Mouse (Mus musculus) spleen, adult 18-20 months (tissue): ENCODE results near the gene Matn1.

Experiments
- DNase-seq, 2 experiments: peaks; one replicate each; pipeline ENCODE4 v3.0.0; 2022; ENCODE audit warnings: mixed read lengths in 2 of 2

The Matn1 gene

GRCm38 (mm10) chr4:130918805-130919749 lies 25.1 kb upstream of the Matn1 start:
- no peak for DNase-seq

- DNase-seq, result no peak
Measured at GRCm38 (mm10) chr4:130919750-130920356, 24.3 kb upstream of the Matn1 start.

- peak; percentile 79 to 81 for DNase-seq
Measured at GRCm38 (mm10) chr4:130920951-130921693, 23.1 kb upstream of the Matn1 start.

- peak; percentile 40 to 51 for DNase-seq
Measured at GRCm38 (mm10) chr4:130921986-130922385, 22.2 kb upstream of the Matn1 start.

GRCm38 (mm10) chr4:130926274-130926673 lies 17.9 kb upstream of the Matn1 start:
- no peak for DNase-seq

- no peak for DNase-seq
Measured at GRCm38 (mm10) chr4:130927821-130928220, 16.4 kb upstream of the Matn1 start.

GRCm38 (mm10) chr4:130942644-130943043 lies 1.5 kb upstream of the Matn1 start:
- no peak for DNase-seq

- DNase-seq, result no peak
Measured at GRCm38 (mm10) chr4:130944779-130945178, 594 bp downstream of the Matn1 start.

- DNase-seq, result peak in 1 of 2 experiments; percentile 49
Measured at GRCm38 (mm10) chr4:130947094-130947647, 3.0 kb downstream of the Matn1 start.

GRCm38 (mm10) chr4:130949821-130950384 lies 5.7 kb downstream of the Matn1 start:
- no peak for DNase-seq

GRCm38 (mm10) chr4:130952531-130952930 lies 8.3 kb downstream of the Matn1 start:
- DNase-seq, result peak in 1 of 2 experiments; percentile 49

GRCm38 (mm10) chr4:130957156-130957555 lies 13.0 kb downstream of the Matn1 start:
- DNase-seq, result no peak

- DNase-seq, result no peak
Measured at GRCm38 (mm10) chr4:130958812-130959211, 14.6 kb downstream of the Matn1 start.

- DNase-seq, result no peak
Measured at GRCm38 (mm10) chr4:130959678-130960077, 15.5 kb downstream of the Matn1 start.

- peak; percentile 54 to 85 for DNase-seq
Measured at GRCm38 (mm10) chr4:130960118-130960734, 16.0 kb downstream of the Matn1 start.

- no peak for DNase-seq
Measured at GRCm38 (mm10) chr4:130971278-130971677, 27.1 kb downstream of the Matn1 start.

GRCm38 (mm10) chr4:130972421-130972829 lies 28.2 kb downstream of the Matn1 start:
- no peak for DNase-seq

GRCm38 (mm10) chr4:130973332-130974263 lies 29.4 kb downstream of the Matn1 start:
- DNase-seq, result no peak

GRCm38 (mm10) chr4:130978981-130979380 lies 34.8 kb downstream of the Matn1 start:
- no peak for DNase-seq

GRCm38 (mm10) chr4:130984416-130985182 lies 40.4 kb downstream of the Matn1 start:
- DNase-seq, result no peak
